Mouse (Mus musculus): ENCODE data around the gene Dbt.

GRCm38 (mm10) chr3:116464318-116464717, 48.6 kb upstream of the Dbt start:
- TF ChIP-seq POLR2A (IDR thresholded peaks at IDR 0.05; ENCODE audit: insufficient read depth, low read length) = no peak
- TF ChIP-seq CTCF (IDR thresholded peaks at IDR 0.05; ENCODE audit: low read depth, low read length) = no peak

All from ES-Bruce4 (cell line).